Mouse (Mus musculus) frontal cortex, adult (tissue): ENCODE results near the gene Acoxl.

Source experiments
- ATAC-seq: cut with Nextera tagmentation; 2 replicates; pipeline ENCODE4 v1.9.2; 2017; ENCODE audit warnings: mild to moderate bottlenecking, moderate library complexity, mixed read lengths; ENCODE audit not compliant: low TSS enrichment

Gene Acoxl

DNA sequence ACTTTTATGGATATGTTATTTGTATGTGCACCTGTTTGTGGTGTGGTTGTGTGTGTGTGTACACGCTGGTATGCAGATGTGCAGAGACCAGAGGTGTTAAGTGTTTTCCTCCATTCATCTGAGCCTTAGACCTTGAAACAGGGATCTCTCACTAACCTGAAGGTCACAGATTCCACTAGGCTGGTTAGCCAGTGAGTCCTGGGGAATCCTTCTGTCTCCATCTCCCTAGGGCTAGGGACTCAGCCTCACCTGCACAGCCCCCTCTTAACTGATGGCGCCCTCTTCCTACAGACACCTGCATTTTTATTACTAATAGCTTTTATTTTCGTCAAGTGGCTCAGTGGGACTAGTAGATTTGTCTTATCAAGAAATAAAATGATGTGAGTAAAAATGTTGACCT, 301.5 kb downstream of the Acoxl start:
- ATAC-seq = no peak

DNA sequence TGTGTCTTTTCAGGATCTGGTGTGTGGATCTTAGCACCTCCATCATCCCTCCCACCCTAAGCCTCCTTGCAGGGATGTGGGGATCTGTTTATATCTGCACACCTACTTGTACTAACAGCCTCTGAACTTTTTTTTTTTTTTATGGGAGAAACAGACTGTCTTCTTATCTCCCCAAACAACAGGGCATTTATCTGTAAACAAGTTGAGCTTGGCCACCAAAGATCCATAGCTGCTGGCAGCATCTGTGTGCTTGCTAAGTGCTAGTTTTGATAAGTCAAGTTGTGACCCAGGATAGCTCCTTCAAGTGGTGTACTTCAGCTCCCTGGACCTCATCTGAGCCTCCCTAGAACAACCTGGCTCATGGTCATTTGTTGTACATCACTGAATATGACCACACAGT, 305.3 kb downstream of the Acoxl start:
- no peak for ATAC-seq

- no peak for ATAC-seq
These were observed 306.8 kb downstream of the Acoxl start for GRCm38 (mm10) chr2:128145433-128145832.

GRCm38 (mm10) chr2:128149596-128149995, 310.9 kb downstream of the Acoxl start:
- ATAC-seq = no peak

DNA sequence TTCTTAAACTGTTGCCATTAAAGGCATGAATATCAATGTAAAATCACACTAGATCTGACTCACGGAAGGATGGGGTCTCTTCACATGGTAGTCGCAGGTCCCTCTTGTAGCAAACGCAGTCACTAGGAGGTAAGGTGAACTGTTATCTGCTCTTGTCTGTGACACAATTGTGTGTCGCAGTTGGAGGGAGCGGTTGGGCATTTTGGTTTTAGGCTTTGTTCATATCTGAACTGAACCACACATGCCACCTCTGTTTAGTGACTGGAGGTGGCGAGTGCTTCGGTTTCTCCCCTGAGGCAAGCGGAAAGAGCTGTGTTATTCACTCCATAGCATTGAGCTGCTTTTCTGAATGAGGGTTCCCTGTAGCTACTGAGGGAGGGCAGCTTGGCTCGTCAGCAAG, 313.5 kb downstream of the Acoxl start:
- no peak for ATAC-seq

DNA sequence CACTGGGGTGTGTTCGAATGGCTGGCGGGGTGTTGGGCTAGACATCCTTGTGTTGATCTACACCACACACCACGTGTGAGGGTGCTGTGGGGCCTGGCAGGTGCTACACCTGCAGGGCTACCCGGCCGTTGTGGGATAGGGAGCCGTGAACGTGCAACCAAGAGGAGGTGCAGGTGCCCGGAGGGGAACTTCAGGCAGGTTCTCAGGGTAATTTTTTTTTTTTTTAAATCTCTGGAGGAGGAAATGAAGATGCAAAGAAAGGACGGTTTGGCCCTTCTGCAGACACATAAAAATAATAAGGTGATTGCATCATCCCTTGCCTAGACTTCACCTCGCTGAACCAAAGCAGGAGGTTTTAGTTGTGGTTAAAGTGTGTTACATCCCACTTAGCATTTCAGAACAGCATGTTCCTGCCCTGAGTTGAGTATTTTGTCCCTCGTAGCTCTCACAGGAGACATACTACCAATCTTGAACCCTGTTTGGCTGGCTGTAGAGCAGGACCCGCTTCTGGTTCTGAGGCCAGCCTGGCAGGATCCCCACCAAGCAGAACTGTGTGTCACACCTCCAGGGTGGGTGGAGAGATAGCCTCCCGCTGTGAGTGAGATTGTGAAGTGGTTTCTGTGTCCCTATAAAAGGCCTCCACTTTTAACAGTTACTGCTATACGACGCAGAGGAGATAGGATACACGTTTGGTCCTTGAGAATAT, 314.3 kb downstream of the Acoxl start:
- no peak for ATAC-seq

DNA sequence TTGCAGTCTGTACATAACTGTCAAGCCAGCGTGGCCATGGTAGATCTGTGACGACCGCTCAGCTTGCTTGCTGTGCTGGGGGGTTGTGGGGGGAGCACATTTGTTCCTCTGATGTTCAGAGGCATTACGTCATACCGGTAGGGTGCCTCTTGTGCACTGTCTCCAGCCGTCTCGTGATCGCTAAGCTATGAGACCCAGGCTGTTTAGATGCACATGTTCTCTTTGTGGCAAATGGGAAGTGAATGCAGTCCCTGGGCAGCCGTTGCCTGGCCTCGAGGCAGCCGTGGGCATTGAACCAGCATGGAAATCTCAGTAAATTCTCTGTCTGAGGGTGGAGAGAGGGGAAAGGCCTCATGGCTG, 314.9 kb downstream of the Acoxl start:
- ATAC-seq = no peak

- ATAC-seq = no peak
These were observed 316.9 kb downstream of the Acoxl start for GRCm38 (mm10) chr2:128155412-128156066.

GRCm38 (mm10) chr2:128156067-128156462, 317.4 kb downstream of the Acoxl start:
- ATAC-seq = no peak

DNA sequence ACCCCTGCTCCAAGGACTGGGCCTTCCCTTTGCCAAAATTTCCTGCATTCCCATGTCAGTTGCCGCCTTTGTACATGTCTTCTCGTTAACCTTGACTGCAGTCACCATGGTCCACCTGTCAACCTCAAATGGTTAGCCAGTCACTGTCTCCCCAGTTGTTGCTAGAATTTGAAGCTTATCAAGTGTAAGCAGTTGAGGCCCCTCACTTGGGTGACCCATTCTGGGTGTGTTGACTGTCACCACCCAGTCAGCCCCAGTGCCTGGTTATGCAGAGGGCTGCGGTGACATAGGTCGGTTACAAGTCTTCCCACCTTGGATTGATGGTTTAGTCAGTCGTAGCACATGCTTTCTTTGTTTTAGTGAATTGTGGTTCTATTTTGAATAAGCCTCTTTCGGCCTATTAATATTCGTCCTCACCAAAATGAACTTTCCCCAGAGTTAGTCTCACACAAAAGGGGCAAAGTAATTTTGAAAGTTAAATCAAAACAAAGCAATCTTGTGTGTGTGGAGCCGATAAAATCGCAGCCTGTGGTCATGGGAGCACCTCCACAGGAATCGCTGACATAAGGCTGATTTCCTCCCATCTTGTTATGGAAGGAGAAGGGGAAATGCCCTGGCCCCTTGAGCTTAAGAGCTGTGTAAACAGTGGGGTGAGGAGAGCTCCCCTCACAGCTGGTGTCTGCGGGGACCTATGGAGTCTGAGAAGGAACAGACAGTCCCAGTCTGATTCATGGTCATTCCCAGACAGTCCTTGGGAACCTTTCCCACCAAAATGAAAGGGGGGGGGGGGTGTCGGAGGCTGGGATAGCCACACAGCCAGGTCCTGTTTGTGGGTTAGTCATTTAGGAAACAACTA, 318.1 kb downstream of the Acoxl start:
- no peak for ATAC-seq

DNA sequence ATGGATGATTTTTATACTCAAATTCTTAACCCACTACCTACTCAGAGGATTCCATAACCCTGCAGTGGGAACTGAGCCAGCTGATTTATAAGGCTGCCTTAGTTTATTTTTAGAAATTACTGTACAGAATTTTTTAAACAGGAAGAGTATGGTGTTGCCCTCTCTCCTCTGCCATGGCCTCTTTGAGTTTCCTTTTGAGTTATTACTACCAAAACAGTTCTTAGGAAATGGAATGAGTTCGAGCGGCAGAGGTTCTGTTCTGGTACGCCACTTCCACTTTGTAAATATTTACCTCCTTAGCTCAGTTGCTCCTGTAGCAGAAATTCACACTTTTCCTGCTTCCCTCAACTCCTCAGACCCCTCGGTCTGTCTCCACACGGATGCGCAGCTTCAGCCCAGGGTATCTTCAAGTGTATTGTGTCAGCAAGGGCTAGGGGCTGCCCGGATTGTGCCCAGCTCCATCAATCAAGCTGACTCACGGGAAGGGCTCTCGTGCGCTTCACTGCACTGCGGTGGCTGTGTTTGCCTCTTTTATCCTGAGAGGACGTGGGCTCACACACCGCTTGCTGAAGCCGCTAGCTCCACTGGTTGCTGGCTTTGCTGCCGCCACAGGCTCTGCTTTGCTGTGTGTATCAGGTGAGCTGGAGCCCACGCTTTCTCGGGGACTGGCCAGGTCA, 320.2 kb downstream of the Acoxl start:
- ATAC-seq = no peak

GRCm38 (mm10) chr2:128159619-128160125, 321.0 kb downstream of the Acoxl start:
- ATAC-seq = no peak

DNA sequence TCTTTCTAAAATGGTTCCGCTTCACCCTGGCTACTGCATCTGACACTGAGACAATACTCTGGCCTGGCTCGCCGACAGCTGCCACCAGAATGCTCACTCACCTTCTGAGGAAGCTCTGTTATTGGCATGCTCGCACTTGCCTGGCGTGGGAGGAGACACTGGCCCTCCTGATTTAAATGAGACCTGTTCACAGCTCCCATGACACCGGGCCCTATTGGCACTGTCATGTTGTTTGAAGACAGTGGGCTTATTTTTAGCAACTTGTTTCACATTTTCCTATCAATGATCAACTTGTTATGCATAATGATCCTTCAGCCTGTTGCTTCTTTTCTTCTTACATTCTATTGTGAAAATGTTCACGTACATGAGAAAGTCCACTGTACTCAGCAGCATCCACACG, 324.5 kb downstream of the Acoxl start:
- no peak for ATAC-seq

DNA sequence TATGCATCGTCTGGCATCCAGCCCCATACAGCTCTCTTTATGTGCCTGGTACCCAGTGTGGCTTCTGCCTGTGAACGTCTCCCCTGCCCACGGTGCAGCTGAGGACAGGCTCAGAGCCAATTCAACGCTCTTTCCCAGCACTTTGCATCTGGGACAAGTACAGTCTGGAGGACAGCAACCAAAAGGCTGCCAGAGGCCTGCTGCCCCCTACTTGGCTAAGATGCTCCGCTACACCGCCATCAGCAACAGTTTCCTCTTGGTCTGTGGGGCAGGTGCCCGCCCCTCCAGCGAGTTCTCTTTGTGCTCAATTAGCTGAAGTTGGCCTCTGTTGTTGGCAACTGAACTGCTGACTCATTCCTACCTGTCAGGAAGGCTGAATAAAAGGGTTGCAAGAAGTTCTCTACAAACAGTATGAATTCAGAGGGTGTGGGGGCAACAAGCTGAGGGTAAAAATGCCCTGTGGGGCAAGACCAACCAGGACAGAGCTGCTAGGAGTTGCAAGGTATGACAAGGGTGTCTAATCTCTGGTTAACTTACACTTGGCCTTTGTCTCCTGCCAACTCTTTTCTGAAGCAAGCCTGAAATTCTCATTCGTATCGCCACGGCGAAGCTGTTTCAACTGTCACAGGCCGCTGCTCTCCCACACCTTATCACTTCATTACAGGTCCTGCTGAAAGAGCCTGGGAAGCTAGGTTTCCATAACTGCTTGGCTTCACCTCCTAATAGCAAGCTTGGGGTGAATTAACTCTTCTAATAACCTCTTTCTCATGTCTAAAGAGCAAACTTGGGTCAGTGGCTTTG, 328.1 kb downstream of the Acoxl start:
- peak; percentile 84 for ATAC-seq

- no peak for ATAC-seq
These were observed 329.3 kb downstream of the Acoxl start for GRCm38 (mm10) chr2:128167930-128168329.

DNA sequence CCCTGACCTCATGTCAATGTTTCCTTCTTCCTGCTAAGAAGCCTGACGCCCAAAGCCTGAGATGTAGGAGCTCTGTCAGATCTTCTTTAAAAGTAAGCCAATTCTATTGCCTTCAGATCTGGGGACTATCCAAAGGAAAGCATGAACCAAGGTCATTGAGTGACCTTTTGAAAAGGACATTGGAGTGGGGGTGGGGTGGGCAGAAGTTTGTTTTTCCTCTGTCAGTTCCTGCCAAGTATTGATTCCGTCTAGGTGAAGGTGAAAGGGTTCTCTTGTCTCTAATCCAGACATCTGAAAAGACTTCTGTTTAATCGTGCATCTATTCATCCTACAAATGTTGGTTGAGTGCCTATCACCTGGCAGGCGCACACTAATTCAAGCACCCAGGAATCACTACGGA, 330.8 kb downstream of the Acoxl start:
- ATAC-seq = no peak

DNA sequence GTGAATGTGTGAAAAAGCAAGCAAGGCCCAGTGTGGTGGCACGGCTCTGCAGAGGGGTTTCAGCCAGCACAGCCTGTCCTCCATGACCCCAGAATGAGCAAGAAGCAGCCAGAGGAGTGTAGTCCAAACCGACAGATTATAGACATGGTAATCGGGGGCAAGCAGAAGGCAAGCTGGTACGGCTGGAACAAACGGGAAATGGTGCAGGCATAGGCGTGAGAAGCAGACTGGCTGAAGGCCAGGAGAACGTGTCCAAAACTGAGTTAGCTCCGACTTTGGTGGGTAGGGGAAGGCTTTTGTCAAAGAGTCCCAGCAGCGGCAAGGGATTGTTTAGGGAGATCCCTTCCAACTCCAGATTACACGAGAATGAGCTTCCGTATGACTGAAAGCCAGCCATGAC, 331.3 kb downstream of the Acoxl start:
- no peak for ATAC-seq

GRCm38 (mm10) chr2:128170614-128171013, 331.9 kb downstream of the Acoxl start:
- ATAC-seq = no peak

DNA sequence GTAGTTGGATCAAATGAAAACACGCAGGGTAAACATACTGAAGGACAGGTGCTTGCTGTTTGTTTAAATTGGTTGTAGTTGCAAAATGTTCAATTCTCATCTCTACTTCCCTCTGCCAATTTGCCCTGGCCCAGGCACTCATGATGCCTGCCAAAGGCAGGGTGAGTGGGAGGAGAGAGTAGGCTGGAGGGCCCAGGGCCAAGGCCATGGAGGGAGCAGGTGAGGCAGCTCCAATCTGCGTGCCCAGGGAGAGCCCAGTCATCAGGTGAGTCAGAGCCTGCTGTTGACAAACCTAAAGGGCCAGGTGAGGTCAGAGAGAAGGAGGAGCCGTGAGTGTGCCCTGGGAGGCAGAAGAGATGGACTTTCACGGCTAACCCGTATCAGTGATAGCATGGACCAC, 333.6 kb downstream of the Acoxl start:
- ATAC-seq = peak; percentile 62; the same call in 1 of the 2 replicates
